Mouse (Mus musculus) ES-Bruce4 (cell line): ENCODE measurements around the gene Prkd1.

Experiments
- CTCF ChIP-seq: IDR thresholded peaks from one replicate; pipeline ENCODE4 v1.8.1; 2011; ENCODE audit warnings: low read depth, low read length
- EP300 ChIP-seq: IDR thresholded peaks from 2 replicates; pipeline ENCODE4 v1.6.1; 2011; ENCODE audit warnings: low read depth, low read length; ENCODE audit not compliant: insufficient read depth

GRCm38 (mm10) chr12:50511486-50512225 is 137.2 kb downstream of the Prkd1 start:
- TF ChIP-seq CTCF (no peak), EP300 (no peak)
